Mouse (Mus musculus) spleen, adult 2 months (tissue): ENCODE measurements around the gene Fbn1.

Experiments used
- CTCF ChIP-seq: fragments of 200-500 bp; IDR thresholded peaks from 2 replicates; pipeline ENCODE4 v1.5.1; 2011; ENCODE audit warnings: mild to moderate bottlenecking, inconsistent platforms; ENCODE audit not compliant: insufficient read depth, insufficient read length, insufficient replicate concordance; ENCODE audit errors: extremely low read depth
- POLR2A ChIP-seq: fragments of 200-500 bp; IDR thresholded peaks from 2 replicates; pipeline ENCODE4 v1.6.1; 2011; ENCODE audit warnings: low read depth, low read length, inconsistent platforms

- TF ChIP-seq CTCF (no peak), POLR2A (no peak)
Observed at GRCm38 (mm10) chr2:125481531-125482317, 26.1 kb downstream of the Fbn1 start.
